Mouse (Mus musculus): ENCODE results near the gene Gm6164.
"Not testable (repeated sequence)": the region's sequence is repeated elsewhere in the genome, so short reads cannot be mapped to it uniquely, and the experiment has no call there.

Gene Gm6164

GRCm38 (mm10) chr7:20205507-20205906, at the start of gene Gm6164:
TSS of gene Gm6164 (minus strand) at chr7:20205607.
- not testable (repeated sequence) for DNase-seq (ENCODE audit: low spot score in 2 of 2)

DNA sequence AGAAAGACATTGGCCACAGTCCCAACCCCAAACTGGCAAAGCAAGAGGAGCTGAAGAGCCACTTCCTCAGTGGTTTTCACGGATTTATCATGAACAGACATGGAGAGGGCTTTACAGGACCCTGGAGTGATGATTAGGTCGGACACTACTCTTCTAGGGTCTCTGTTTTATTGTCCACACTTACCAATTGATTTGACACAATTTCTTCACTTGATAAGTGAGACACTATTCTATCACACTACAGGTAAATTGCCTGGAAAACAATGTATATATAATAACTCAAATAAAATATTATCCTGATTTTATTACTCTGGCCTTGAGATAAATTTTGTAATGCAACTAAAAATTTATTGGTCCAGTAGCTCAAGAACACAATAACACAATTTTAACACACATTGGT, 28.3 kb upstream of the Gm6164 start, which contains the start of gene Gm4498:
Gene Gm4498 (minus strand): TSS at position 101 of the 400 bp plus-strand sequence.
- DNase-seq (ENCODE audit: low spot score in 2 of 2) = not testable (repeated sequence)

- not testable (repeated sequence) for DNase-seq (ENCODE audit: low spot score in 2 of 2)
These were observed 12.0 kb downstream of the Gm6164 start, which contains the start of gene Vmn1r95 for GRCm38 (mm10) chr7:20193410-20193809. TSS of gene Vmn1r95 (plus strand) at chr7:20193710.

GRCm38 (mm10) chr7:20168277-20168676, 37.1 kb downstream of the Gm6164 start, which contains the start of gene Vmn1r94:
TSS of gene Vmn1r94 (minus strand) at chr7:20168377.
- not testable (repeated sequence) for DNase-seq (ENCODE audit: low spot score in 2 of 2)

All from frontal cortex, postnatal 25 days (tissue).